Mouse (Mus musculus): ENCODE results near the gene 2700097O09Rik. TPM values are rescaled to one million over a fixed set of nuclear protein-coding genes. Genes with fewer than 3 reads are reported as not detected.

2700097O09Rik gene
- polyA plus RNA-seq, 1 experiment from 2014 or later, result 45.3 TPM

- Histone ChIP-seq H3K4me3 (no peak overlapping the region), H3K9me3 (no peaks in the 10 kb centered on the region), H3K27ac (no peak overlapping the region), H3K27me3 (ENCODE audit: poor library complexity, severe bottlenecking) (no peaks in the 10 kb centered on the region), H3K4me1 (no peaks in the 10 kb centered on the region), H3K36me3 (replicated peaks) (peaks cover 27% of the 10 kb centered on the region)
- DNase-seq (ENCODE audit: extremely low spot score, low spot score), result no peak
- WGBS, result 80% methylated on average over 3 of the region's 3 CpGs
Measured at GRCm38 (mm10) chr12:55059812-55060211, 20.1 kb downstream of the 2700097O09Rik start.

GRCm38 (mm10) chr12:55058865-55059615, 20.9 kb downstream of the 2700097O09Rik start:
- Histone ChIP-seq H3K27me3 (ENCODE audit: poor library complexity, severe bottlenecking) (no peaks in the 10 kb centered on the region), H3K36me3 (replicated peaks) (peaks cover 27% of the 10 kb centered on the region), H3K4me1 (no peaks in the 10 kb centered on the region), H3K27ac (no peak overlapping the region), H3K9me3 (no peaks in the 10 kb centered on the region), H3K4me3 (no peak overlapping the region)
- DNase-seq (ENCODE audit: extremely low spot score, low spot score), result no peak
- 75% methylated on average over 6 of the region's 6 CpGs for WGBS

- H3K4me3 ChIP-seq, result no peak overlapping the region
Measured at GRCm38 (mm10) chr12:55056703-55057102, 23.2 kb downstream of the 2700097O09Rik start.

GRCm38 (mm10) chr12:55054551-55055241, 25.2 kb downstream of the 2700097O09Rik start:
- H3K27ac ChIP-seq, result no peak overlapping the region
- no peaks in the 10 kb centered on the region for H3K9me3 ChIP-seq
- WGBS, result 89% methylated on average over 2 of the region's 2 CpGs
- no peak overlapping the region for H3K4me3 ChIP-seq
- peaks cover 26% of the 10 kb centered on the region for H3K36me3 ChIP-seq (replicated peaks)
- no peak for DNase-seq (ENCODE audit: extremely low spot score, low spot score)
- H3K4me1 ChIP-seq, result no peaks in the 10 kb centered on the region
- H3K27me3 ChIP-seq (ENCODE audit: poor library complexity, severe bottlenecking), result no peaks in the 10 kb centered on the region

More at GRCm38 (mm10) chr12:55056703-55057102, 23.2 kb downstream of the 2700097O09Rik start:
- no peaks in the 10 kb centered on the region for H3K9me3 ChIP-seq
- 92% methylated on average over 2 of the region's 2 CpGs for WGBS
- DNase-seq (ENCODE audit: extremely low spot score, low spot score), result no peak
- H3K36me3 ChIP-seq (replicated peaks), result peaks cover 31% of the 10 kb centered on the region
- H3K27ac ChIP-seq, result no peak overlapping the region
- no peaks in the 10 kb centered on the region for H3K27me3 ChIP-seq (ENCODE audit: poor library complexity, severe bottlenecking)
- H3K4me1 ChIP-seq, result no peaks in the 10 kb centered on the region

GRCm38 (mm10) chr12:55053267-55053666, 26.6 kb downstream of the 2700097O09Rik start:
- no peak for DNase-seq (ENCODE audit: extremely low spot score, low spot score)
- no peaks in the 10 kb centered on the region for H3K27me3 ChIP-seq (ENCODE audit: poor library complexity, severe bottlenecking)
- H3K4me3 ChIP-seq, result no peak overlapping the region
- no peaks in the 10 kb centered on the region for H3K4me1 ChIP-seq
- no peaks in the 10 kb centered on the region for H3K9me3 ChIP-seq
- WGBS, result 93% methylated on average over 7 of the region's 7 CpGs
- no peak overlapping the region for H3K27ac ChIP-seq
- H3K36me3 ChIP-seq (replicated peaks), result peaks cover 24% of the 10 kb centered on the region

- H3K9me3 ChIP-seq, result no peaks in the 10 kb centered on the region
- H3K27me3 ChIP-seq (ENCODE audit: poor library complexity, severe bottlenecking), result no peaks in the 10 kb centered on the region
- no peak for DNase-seq (ENCODE audit: extremely low spot score, low spot score)
- peaks cover 25% of the 10 kb centered on the region for H3K36me3 ChIP-seq (replicated peaks)
- H3K4me3 ChIP-seq, result no peak overlapping the region
- 95% methylated on average over 8 of the region's 8 CpGs for WGBS
- H3K4me1 ChIP-seq, result no peaks in the 10 kb centered on the region
- H3K27ac ChIP-seq, result no peak overlapping the region
Measured at GRCm38 (mm10) chr12:55051210-55052173, 28.4 kb downstream of the 2700097O09Rik start.

- Histone ChIP-seq H3K36me3 (replicated peaks) (peaks cover 38% of the 10 kb centered on the region), H3K4me1 (no peaks in the 10 kb centered on the region), H3K27me3 (ENCODE audit: poor library complexity, severe bottlenecking) (no peaks in the 10 kb centered on the region), H3K4me3 (no peak overlapping the region), H3K9me3 (no peaks in the 10 kb centered on the region), H3K27ac (no peak overlapping the region)
- WGBS, result 95% methylated on average over 8 of the region's 8 CpGs
- no peak for DNase-seq (ENCODE audit: extremely low spot score, low spot score)
Measured at GRCm38 (mm10) chr12:55049731-55050353, 30.1 kb downstream of the 2700097O09Rik start.

GRCm38 (mm10) chr12:55041011-55041410, 38.9 kb downstream of the 2700097O09Rik start:
- DNase-seq (ENCODE audit: extremely low spot score, low spot score), result no peak
- no peaks in the 10 kb centered on the region for H3K4me1 ChIP-seq
- no peak overlapping the region for H3K4me3 ChIP-seq
- no peaks in the 10 kb centered on the region for H3K27me3 ChIP-seq (ENCODE audit: poor library complexity, severe bottlenecking)
- WGBS, result 82% methylated on average over 15 of the region's 15 CpGs
- H3K27ac ChIP-seq, result no peak overlapping the region
- peaks cover 16% of the 10 kb centered on the region for H3K36me3 ChIP-seq (replicated peaks)
- H3K9me3 ChIP-seq, result no peaks in the 10 kb centered on the region

- no peak for DNase-seq (ENCODE audit: extremely low spot score, low spot score)
- Histone ChIP-seq H3K27ac (no peak overlapping the region), H3K36me3 (replicated peaks) (no peaks in the 10 kb centered on the region), H3K9me3 (no peaks in the 10 kb centered on the region), H3K27me3 (ENCODE audit: poor library complexity, severe bottlenecking) (no peaks in the 10 kb centered on the region), H3K4me1 (no peaks in the 10 kb centered on the region), H3K4me3 (no peak overlapping the region)
- 78% methylated on average over 3 of the region's 3 CpGs for WGBS
Measured at GRCm38 (mm10) chr12:55027088-55027487, 52.8 kb downstream of the 2700097O09Rik start.

GRCm38 (mm10) chr12:55023284-55023683, 56.6 kb downstream of the 2700097O09Rik start:
- no peaks in the 10 kb centered on the region for H3K27me3 ChIP-seq (ENCODE audit: poor library complexity, severe bottlenecking)

GRCm38 (mm10) chr12:55019421-55019877, 60.5 kb downstream of the 2700097O09Rik start:
- Histone ChIP-seq H3K27me3 (ENCODE audit: poor library complexity, severe bottlenecking) (no peaks in the 10 kb centered on the region), H3K36me3 (replicated peaks) (no peaks in the 10 kb centered on the region), H3K4me3 (no peak overlapping the region), H3K4me1 (peaks cover 7% of the 10 kb centered on the region; the same call in 1 of the 2 replicates), H3K27ac (no peak overlapping the region), H3K9me3 (no peaks in the 10 kb centered on the region)
- DNase-seq (ENCODE audit: extremely low spot score, low spot score), result no peak
- WGBS, result 86% methylated on average over 7 of the region's 7 CpGs

More at GRCm38 (mm10) chr12:55023284-55023683, 56.6 kb downstream of the 2700097O09Rik start:
- H3K27ac ChIP-seq, result no peak overlapping the region
- DNase-seq (ENCODE audit: extremely low spot score, low spot score), result no peak
- H3K9me3 ChIP-seq, result no peaks in the 10 kb centered on the region
- WGBS, result 70% methylated on average over 2 of the region's 2 CpGs
- H3K36me3 ChIP-seq (replicated peaks), result no peaks in the 10 kb centered on the region
- H3K4me1 ChIP-seq, result no peaks in the 10 kb centered on the region
- H3K4me3 ChIP-seq, result no peak overlapping the region
